Mouse (Mus musculus) megakaryocyte, adult 5-6 weeks (primary cell): ENCODE measurements around the gene Plekhg1. TPM values are rescaled to one million over a fixed set of nuclear protein-coding genes. Genes with fewer than 3 reads are reported as not detected.

Experiments
- ATAC-seq: 2 replicates; pipeline ENCODE4 v1.8.0; 2016; ENCODE audit warnings: mild to moderate bottlenecking, inconsistent platforms; ENCODE audit not compliant: poor library complexity, severe bottlenecking
- total RNA-seq, 2 experiments: library from RNA; stranded (forward) in 1 of 2; stranded (reverse) in 1 of 2; fragments of 153-499, 151-499 nt in 1 of 2; fragments of 221-1000, 200-1000 nt in 1 of 2; gene quantifications; 2 replicates each; pipeline versions ENCODE4 v1.2.3 to v1.2.4; 2015 to 2017

Plekhg1 gene
- total RNA-seq, 2 experiments from 2014 or later, result 16.3 to 20.8 TPM

GRCm38 (mm10) chr10:3867298-3867697 lies 127.1 kb downstream of the Plekhg1 start:
- ATAC-seq, result no peak

- ATAC-seq, result no peak
Measured at GRCm38 (mm10) chr10:3870828-3871227, 130.7 kb downstream of the Plekhg1 start.

GRCm38 (mm10) chr10:3873467-3873866 lies 133.3 kb downstream of the Plekhg1 start:
- no peak for ATAC-seq

GRCm38 (mm10) chr10:3877852-3878535 lies 137.8 kb downstream of the Plekhg1 start:
- no peak for ATAC-seq

GRCm38 (mm10) chr10:3881179-3881578 lies 141.0 kb downstream of the Plekhg1 start:
- ATAC-seq, result no peak

GRCm38 (mm10) chr10:3888510-3888909 lies 148.3 kb downstream of the Plekhg1 start:
- ATAC-seq, result no peak

- ATAC-seq, result no peak
Measured at GRCm38 (mm10) chr10:3891381-3892263, 151.5 kb downstream of the Plekhg1 start.

GRCm38 (mm10) chr10:3892368-3892767 lies 152.2 kb downstream of the Plekhg1 start:
- ATAC-seq, result no peak

- ATAC-seq, result no peak
Measured at GRCm38 (mm10) chr10:3898068-3898467, 157.9 kb downstream of the Plekhg1 start.

- ATAC-seq, result no peak
Measured at GRCm38 (mm10) chr10:3900416-3900956, 160.3 kb downstream of the Plekhg1 start.

- no peak for ATAC-seq
Measured at GRCm38 (mm10) chr10:3905747-3906146, 165.6 kb downstream of the Plekhg1 start.

- no peak for ATAC-seq
Measured at GRCm38 (mm10) chr10:3914104-3914503, 173.9 kb downstream of the Plekhg1 start.

- no peak for ATAC-seq
Measured at GRCm38 (mm10) chr10:3920368-3921152, 180.4 kb downstream of the Plekhg1 start.

GRCm38 (mm10) chr10:3928008-3928545 lies 187.9 kb downstream of the Plekhg1 start:
- ATAC-seq, result no peak

- no peak for ATAC-seq
Measured at GRCm38 (mm10) chr10:3931831-3932230, 191.7 kb downstream of the Plekhg1 start.

GRCm38 (mm10) chr10:3933311-3933940 lies 193.3 kb downstream of the Plekhg1 start:
- no peak for ATAC-seq

GRCm38 (mm10) chr10:3936864-3937263 lies 196.7 kb downstream of the Plekhg1 start:
- ATAC-seq, result peak; percentile 88

- ATAC-seq, result no peak
Measured at GRCm38 (mm10) chr10:3939895-3940595, 199.9 kb downstream of the Plekhg1 start.

GRCm38 (mm10) chr10:3940596-3940975 lies 200.4 kb downstream of the Plekhg1 start:
- no peak for ATAC-seq
